Mouse (Mus musculus): ENCODE measurements around the gene Slc30a6.

- TF ChIP-seq CTCF (IDR thresholded peaks at IDR 0.05; ENCODE audit: extremely low read depth, insufficient read depth, low read length), result no peak
- TF ChIP-seq POLR2A (IDR thresholded peaks at IDR 0.05; ENCODE audit: extremely low read depth, insufficient read depth, low read length), result no peak
These were observed 31.8 kb upstream of the Slc30a6 start for GRCm38 (mm10) chr17:74363592-74363991.
